Mouse (Mus musculus) CH12F3 (cell line): ENCODE data around the gene Glyctk.

Source experiments
- in situ Hi-C: fragments of 300-500 bp; cut with MboI; formaldehyde crosslinking; loops from 2 replicates; pipeline ENCODE4 v1.14.3; 2020; ENCODE audit warnings: low sequenced_read_pairs

Gene Glyctk

DNA sequence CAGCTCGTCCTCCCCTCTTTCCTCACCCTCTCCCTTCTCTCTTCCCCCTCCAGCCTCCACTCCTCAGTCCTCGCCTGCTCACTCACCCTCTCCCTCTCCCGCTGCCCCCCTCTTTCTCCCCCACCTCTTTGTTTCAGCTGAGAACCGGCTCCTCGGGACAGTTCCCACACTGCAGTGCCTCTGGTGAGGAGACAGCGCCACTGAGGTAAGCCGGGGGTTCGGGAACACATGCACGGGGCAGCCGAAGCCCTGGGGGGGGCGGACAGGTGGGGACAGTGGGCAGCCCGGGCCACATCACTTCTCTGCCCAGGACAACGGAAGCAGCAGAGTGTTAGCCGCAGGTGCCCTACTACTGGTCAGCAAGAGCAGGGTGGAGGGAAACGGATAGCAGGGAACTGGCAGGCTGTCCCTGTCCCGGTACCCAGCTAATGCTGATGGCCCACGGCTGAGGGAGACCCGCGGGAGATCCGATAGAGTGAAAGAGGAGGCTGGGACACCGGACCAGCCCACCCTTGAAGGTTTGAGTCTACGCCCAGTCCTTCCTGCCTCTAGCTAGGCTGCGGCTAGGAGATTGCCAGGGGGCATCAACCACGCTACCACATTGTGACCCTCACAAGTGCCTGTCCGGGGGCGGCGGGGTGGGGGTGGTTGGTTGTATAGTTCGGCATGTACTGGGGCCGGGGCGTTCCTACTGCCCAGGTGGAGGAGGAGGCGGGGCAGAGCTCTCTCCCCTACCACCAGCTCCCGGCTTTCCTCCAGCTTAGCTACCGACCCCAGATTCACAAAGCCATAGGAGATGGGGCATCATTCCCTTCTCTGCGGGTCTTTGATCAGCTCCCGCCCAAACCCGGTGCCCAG lies 9.2 kb downstream of the Glyctk start:
- in situ Hi-C loops: no loop called here

DNA sequence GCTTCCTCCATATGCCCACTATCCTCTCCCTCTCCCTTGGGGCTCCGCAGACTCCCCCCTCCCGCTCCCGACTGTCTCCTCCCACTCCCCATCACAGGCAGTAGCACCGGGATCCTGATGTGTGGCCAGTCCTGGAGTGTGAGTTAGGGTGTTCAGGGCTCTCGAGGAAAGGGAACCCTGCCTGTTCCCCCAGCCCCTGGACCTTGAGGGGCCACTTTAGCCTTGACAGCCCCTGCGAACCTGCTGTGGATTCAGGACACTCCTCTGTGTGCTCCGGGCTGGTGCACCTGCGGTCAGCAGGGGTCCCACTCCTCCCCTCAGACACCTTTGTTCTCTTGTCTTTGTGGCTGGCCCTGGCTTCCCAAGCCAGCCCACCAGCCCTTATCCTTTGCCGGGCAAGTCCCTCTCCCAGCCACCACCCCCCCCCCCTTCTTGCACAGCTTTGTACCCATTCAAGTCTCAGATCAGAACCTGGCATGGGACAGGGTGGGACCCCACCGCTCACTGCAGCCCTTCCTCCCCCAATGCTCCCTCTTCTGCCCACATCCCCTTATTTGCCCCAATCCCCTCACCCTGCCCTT lies 10.0 kb downstream of the Glyctk start:
- in situ Hi-C loops: no loop called here

DNA sequence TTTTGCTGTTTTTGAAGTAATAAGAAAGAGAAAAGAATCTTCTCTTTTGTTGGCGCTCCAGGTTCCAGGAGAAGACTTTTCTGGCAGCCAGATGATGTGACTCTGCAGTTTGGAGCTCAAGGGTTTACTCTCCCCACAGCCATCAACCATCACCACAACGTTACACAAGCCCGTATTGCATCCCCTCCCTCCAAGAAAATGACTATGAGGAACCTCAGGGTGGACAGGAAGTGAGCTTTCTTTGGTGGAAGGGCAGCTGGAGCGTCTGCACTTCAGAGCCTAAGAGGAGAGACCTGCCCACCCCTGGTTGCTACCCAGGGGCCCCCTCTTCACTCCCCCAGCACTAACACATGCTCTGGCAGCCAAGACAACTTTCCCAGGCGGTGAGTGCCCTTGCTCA lies 10.7 kb downstream of the Glyctk start:
- in situ Hi-C loops: no loop called here

DNA sequence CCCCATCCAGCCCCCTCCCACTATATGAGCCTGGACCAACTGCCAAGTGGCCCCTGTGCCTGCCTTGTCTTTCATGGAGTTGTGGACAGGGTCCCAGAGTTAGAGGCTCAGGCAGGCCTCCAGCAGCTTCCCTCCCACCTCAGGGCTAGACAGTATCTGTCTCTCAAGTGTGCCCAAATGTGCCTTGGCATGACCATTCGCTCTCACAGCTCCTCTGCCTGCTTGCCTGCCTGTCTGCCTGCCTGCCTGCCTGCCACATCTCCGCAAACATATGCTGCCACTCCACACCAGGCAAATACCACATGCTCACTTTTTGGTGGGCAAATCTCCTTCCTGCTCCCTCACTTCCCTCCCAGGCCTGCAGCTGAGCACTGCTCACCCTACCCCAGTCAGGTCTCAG lies 12.4 kb downstream of the Glyctk start:
- in situ Hi-C loops: no loop called here

DNA sequence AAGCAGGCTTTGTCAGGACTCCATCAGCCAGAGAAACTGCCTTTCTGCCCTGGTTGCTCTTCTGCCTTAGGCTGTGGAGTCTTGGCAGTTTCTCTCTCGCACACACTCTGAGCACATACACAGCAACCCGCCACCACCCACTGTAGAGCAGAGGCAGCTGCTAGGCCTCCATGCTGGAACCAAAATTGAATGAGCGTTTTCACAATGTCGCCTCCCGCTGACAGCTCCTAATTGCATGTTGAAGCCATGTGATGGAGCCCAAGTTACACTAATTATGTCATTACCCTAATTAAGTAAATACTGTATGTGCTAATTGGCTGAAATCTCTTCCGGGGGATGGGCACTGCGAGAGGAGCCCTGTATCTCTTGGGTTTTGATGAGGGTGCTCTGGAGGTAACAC lies 13.8 kb downstream of the Glyctk start:
- in situ Hi-C loops: no loop called here

DNA sequence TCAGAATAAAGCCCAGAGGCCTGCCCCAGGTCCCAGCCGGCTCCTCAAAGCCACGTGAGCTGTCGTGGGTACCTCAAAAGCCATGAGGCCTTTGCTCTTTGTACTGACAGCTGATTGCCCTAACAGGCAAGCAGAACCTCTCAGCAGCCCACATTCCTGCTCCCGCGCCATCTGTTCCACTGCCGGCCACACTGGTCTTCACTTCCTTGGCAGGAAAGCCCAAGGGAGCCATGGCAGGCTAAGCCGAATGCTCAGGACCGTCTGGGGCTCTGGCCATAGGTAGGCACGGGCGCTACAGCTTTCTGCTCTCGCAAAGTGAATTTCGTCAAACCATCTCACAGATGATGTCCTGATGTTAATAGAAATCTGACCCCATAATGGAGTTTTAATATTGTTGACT lies 16.0 kb downstream of the Glyctk start:
- in situ Hi-C loops: no loop called here

DNA sequence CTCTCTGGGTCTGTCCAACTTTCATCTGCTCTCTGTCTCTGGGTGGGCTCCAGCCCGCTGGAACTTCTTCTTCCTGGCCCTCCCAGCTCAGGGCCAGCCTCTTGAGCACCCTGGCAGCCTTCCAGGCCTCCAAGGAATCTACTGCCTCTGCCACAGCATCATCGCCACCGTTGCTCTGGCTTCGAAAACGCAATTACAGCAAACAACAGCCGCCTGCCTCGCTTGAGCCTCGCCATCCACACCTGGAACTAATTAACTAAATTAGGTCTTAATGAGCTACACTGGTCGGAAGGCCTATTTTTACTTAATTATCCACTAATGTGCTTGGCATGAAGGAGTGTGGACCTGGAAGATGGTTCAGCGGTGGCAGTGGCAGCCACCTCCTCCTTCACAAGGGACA lies 18.2 kb downstream of the Glyctk start:
- in situ Hi-C loops: no loop called here

DNA sequence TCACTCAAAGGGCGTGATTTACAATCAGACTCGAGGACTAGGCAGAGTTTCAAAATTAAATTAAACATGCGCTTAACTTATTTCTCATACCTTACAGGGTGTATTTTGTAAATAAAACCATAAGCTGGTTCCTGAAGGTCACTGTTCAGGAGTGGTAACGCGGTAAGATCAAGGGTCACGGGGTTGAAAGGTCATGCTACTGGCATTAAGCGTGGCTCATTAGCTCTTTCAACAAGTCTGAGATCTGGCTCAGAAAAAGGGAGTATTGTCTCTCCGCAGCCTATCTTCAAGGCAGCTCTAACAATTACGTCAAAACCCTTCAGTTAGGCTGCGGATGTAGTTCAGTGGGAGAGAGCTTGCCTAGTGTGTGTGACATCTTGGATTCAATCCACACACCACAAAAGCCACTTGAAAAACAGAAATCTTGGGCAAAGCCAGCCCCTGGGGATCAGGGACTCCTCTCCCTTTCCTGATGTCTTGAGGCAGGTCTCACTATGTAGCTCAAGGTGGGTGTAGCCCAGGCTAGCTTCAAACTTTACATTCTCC lies 20.2 kb downstream of the Glyctk start:
- in situ Hi-C loops: no loop called here

DNA sequence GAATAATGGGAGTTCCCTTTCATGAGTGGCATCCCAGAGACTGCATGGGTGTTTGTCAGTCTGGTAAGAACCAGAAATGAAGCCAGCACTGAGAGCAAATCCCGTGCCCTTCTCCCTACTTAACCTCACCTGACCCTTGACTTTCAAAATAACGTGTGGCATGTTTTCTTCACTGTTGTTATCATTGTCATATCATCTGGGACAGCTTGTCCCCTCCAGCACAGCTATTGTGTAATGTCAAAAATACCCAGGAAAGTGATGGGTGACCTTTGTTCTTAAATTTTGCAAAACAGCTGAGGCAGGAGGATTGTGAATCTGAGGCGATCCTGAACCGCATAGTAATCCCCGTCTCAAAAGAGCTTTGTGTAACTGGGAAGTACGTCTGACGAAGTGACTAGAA lies 27.7 kb downstream of the Glyctk start:
- in situ Hi-C loops: no loop called here

DNA sequence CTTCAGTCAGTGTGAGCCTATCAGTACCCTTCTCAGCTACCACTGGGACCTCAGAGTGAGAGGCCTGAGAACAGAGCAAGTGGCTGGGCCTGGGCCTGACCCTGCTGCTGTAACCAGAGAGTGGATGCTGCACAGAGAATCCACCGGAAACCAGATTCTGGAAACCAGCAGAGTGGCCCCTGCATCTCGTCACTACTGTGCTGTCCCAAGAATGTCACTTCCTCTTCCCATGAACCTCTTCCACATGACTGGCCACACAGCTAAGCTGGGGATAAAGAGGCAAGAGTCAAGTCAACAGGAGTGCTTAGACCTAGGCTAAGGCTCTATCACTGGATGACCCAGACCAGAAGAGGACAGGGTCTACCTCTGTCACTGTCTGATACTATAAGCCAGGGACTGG lies 28.9 kb downstream of the Glyctk start:
- in situ Hi-C loops: no loop called here

DNA sequence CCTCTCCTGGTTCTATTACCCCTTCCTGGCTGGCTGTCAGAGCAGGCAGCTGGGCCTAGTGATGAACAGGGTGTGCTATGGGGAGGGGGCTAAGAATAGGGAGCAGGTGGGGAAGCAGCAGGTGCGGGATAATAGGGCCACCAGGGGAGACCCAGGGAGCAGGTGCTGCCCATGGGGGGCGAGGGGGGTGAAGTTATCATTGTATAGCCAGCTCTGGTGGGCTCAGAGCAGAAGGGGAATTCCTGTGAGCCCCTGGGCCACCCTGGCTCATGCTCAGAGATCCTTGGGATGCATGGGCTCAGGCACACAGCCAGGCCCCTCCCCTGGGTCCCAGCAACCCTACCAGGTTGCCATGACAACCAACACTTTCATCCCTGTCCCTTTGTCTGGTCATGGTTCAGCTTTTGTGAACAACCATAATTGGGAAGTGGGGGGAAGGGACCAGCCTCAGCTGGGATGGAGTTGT lies 31.1 kb downstream of the Glyctk start:
- in situ Hi-C loops: no loop called here

DNA sequence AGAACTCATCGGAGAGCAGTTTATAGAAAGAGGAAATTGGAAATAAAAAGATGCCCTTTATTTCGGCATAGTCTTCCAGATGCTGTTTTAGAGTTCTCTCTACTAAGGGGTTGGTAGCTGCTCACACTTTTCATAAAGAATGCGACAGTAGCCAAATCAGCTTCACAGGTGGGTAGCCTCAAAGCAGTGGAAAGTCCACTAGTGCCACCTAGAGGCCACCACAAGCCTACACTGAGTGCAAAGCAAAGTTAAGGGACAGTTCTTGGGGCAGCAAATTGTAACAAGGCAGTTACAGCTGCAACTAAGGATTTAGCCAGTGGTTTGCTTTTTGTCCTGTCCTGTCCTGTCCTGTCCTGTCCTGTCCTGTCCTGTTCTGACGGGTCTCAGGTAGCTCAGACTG lies 34.3 kb downstream of the Glyctk start:
- in situ Hi-C loops: no loop called here

DNA sequence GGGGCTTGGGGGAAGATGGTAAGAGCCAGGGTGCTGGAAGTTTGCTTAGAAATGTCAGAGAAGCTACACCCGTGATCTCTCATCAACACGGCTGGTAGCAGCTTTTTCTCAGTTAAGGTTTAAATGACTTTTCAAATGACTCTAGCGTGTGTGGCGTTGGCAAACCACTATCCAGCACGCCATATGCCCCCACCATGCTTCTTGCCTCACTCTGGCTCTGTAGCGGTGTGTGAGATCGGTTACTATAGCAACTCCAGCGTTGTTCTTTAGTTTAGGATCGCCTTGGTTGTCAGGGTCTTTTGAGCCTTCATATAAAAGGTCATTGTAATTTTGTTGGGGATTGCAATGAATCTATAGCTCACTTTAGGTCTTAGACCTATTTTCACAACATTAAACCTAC lies 38.9 kb downstream of the Glyctk start:
- in situ Hi-C loops: no loop called here

DNA sequence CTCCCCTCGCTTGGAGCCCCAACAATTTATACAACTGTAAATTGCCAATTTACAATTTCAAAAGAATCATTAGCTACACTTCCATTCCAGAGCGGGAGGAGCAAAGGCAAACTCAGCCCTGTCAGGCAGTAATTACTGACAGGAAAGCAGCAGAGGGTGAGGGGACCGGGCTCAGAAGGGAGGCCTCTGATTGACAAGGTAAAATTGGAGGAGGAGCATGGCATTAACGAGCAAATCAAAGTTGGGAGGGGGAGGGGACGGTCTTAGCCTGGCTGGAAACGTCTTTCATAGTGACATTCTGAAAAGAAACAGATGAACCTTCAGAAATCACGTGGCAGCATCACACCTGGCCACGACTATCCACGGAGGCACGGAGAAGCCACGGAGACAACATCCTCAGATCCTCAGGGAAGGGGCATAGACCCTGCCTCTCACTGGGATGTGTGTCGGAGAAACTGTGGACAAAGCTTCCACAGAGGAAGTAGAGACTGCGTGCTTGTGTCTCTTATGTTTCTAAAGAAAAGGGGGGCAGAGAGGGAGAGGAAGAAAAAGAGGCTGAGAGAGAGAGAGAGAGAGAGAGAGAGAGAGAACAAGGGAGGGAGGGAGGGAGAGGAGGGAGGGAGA lies 42.0 kb downstream of the Glyctk start:
- in situ Hi-C loops: no loop called here

DNA sequence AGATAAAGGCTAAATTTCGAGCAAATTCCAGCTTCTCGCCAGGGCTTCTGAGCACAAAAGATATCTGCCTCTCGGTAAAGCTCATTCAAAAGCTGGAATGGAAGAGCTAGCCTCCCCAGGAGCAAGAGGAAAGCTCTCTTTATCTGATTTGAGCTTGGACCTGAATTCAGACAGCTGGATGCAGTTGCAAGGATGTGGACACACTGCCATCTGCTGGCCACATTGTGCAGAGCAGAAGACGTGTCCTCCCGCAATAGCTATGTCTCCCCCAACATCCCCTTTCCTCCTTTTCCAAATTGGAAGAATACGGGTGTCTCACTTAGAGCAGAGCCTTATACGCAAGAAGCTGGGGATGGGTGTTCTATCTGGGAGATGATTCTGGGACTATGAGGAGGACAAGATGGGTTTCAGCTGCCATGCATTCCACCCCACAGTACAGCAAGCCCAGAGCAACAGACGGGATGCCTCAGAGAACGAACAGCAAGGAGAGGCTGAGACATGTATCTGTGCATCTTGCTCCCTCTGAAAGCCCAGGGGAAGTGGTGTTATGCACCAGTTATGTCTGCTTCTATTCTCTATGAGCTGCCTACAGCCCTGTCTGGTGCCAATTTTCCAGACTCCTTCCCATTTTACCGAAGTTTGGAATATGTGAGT lies 45.0 kb downstream of the Glyctk start:
- in situ Hi-C loops: no loop called here

DNA sequence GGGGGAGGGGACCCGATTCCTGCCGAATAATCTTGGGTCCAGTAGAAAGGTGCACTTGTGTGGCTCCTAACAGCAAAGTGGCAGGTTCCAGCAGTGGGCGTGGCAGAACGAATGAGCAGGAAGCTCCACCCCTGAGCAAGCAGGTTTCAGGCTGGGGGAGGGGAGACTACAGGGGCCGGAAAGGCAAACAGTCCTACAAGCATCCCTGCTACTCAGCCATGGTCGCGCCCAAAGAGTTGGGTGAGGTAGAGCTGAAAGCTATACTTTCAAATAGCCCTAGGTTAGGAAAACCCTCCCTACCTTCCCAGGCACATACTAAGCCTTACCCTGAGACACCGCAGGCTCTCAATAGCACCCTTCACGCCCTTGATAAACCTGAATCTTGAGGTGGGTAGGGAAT lies 51.7 kb downstream of the Glyctk start:
- in situ Hi-C loops: no loop called here

DNA sequence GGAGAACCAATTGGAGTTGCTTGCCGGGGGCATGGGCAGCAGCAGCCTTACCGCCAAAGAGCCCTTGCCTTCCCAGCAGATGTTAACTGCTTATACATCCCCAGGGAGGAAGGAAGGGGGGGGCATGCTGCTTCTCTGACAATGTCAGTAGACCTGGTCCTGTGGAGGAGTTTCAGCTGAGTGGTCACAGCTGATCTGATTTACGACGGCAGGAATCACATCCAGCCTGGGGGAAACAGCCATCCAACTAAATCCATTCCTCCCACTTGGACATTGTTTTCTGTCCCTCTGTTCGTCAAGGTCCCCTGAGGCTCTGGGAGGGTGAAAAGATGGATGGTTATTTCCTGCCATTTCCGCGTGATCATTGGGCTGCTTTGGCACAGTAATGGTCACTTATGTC lies 53.5 kb downstream of the Glyctk start:
- in situ Hi-C loops: no loop called here
